Mouse (Mus musculus): ENCODE results near the gene Hcrt. TPM values are rescaled to one million over a fixed set of nuclear protein-coding genes. Genes with fewer than 3 reads are reported as not detected.

The Hcrt gene
- total RNA-seq, 4 experiments from 2014 or later: not detected

- DNase-seq: no peak
These were observed 27.4 kb downstream of the Hcrt start for GRCm38 (mm10) chr11:100735134-100735865.

- DNase-seq: no peak
These were observed 32.1 kb downstream of the Hcrt start for GRCm38 (mm10) chr11:100730477-100731205.

GRCm38 (mm10) chr11:100729976-100730375, 32.8 kb downstream of the Hcrt start:
- no peak for DNase-seq

- DNase-seq: no peak
These were observed 34.1 kb downstream of the Hcrt start for GRCm38 (mm10) chr11:100728601-100729000.

GRCm38 (mm10) chr11:100727201-100727600, 35.5 kb downstream of the Hcrt start:
- DNase-seq: no peak

GRCm38 (mm10) chr11:100724919-100725512, 37.7 kb downstream of the Hcrt start:
- DNase-seq: no peak

GRCm38 (mm10) chr11:100722493-100723028, 40.2 kb downstream of the Hcrt start:
- no peak for DNase-seq

- DNase-seq: no peak
These were observed 40.8 kb downstream of the Hcrt start for GRCm38 (mm10) chr11:100721776-100722492.

- no peak for DNase-seq
These were observed 41.5 kb downstream of the Hcrt start for GRCm38 (mm10) chr11:100721254-100721653.

- no peak for DNase-seq
These were observed 42.4 kb downstream of the Hcrt start for GRCm38 (mm10) chr11:100720345-100720744.

GRCm38 (mm10) chr11:100719893-100720292, 42.8 kb downstream of the Hcrt start:
- no peak for DNase-seq

- no peak for DNase-seq
These were observed 43.4 kb downstream of the Hcrt start for GRCm38 (mm10) chr11:100719312-100719711.

- no peak for DNase-seq
These were observed 43.9 kb downstream of the Hcrt start for GRCm38 (mm10) chr11:100718866-100719265.

GRCm38 (mm10) chr11:100718462-100718861, 44.3 kb downstream of the Hcrt start:
- DNase-seq: no peak

- DNase-seq: no peak
These were observed 46.1 kb downstream of the Hcrt start for GRCm38 (mm10) chr11:100716649-100717048.

GRCm38 (mm10) chr11:100714948-100715347, 47.8 kb downstream of the Hcrt start:
- no peak for DNase-seq

- peak; percentile 67 for DNase-seq
These were observed 48.2 kb downstream of the Hcrt start for GRCm38 (mm10) chr11:100714534-100714915.

- DNase-seq: peak; percentile 64
These were observed 48.8 kb downstream of the Hcrt start, which contains the start of gene Hspb9 for GRCm38 (mm10) chr11:100713735-100714533. TSS of gene Hspb9 (plus strand) at chr11:100713850.

GRCm38 (mm10) chr11:100713174-100713573, 49.6 kb downstream of the Hcrt start:
- DNase-seq: no peak

GRCm38 (mm10) chr11:100711783-100712615, 50.7 kb downstream of the Hcrt start, which contains the start of gene Kat2a:
TSS of gene Kat2a (minus strand) at chr11:100712465.
- DNase-seq: peak; percentile 71

Measured in adrenal gland, adult 8-10 months (tissue).